Mouse (Mus musculus) neural tube, embryonic 13.5 days (tissue): ENCODE results near the gene Olfr325. TPM values are rescaled to one million over a fixed set of nuclear protein-coding genes. Genes with fewer than 3 reads are reported as not detected.
"Not testable (repeated sequence)": the region's sequence is repeated elsewhere in the genome, so short reads cannot be mapped to it uniquely, and the experiment has no call there.

Experiments used
- ATAC-seq: fragments of 200-750 bp; cut with Nextera tagmentation; 2 replicates; pipeline ENCODE4 v1.8.0; 2017; ENCODE audit warnings: low read depth, mild to moderate bottlenecking, moderate TSS enrichment, moderate library complexity
- H3K27ac ChIP-seq: fragments of 300-500 bp; sonication (generic); replicated peaks from 2 replicates; pipeline ENCODE4 v1.5.1; 2015; ENCODE audit warnings: moderate library complexity, mild to moderate bottlenecking, inconsistent platforms
- H3K27me3 ChIP-seq: fragments of 300-500 bp; sonication (generic); 2 replicates; pipeline ENCODE4 v1.6.1; 2015; ENCODE audit warnings: mild to moderate bottlenecking, inconsistent platforms
- H3K36me3 ChIP-seq: fragments of 300-500 bp; sonication (generic); 2 replicates; pipeline ENCODE4 v1.6.1; 2015; ENCODE audit warnings: mild to moderate bottlenecking, inconsistent platforms
- H3K4me1 ChIP-seq: fragments of 300-500 bp; sonication (generic); replicated peaks from 2 replicates; pipeline ENCODE4 v1.6.1; 2015; ENCODE audit warnings: inconsistent platforms
- H3K4me2 ChIP-seq: fragments of 300-500 bp; sonication (generic); 2 replicates; pipeline ENCODE4 v1.6.1; 2015; ENCODE audit warnings: inconsistent platforms, mild to moderate bottlenecking, moderate library complexity
- H3K4me3 ChIP-seq: fragments of 300-500 bp; sonication (generic); 2 replicates; pipeline ENCODE4 v1.5.1; 2015; ENCODE audit warnings: mild to moderate bottlenecking, inconsistent platforms
- H3K9ac ChIP-seq: fragments of 300-500 bp; sonication (generic); 2 replicates; pipeline ENCODE4 v1.6.1; 2015; ENCODE audit warnings: moderate library complexity, mild to moderate bottlenecking, inconsistent platforms
- H3K9me3 ChIP-seq: fragments of 300-500 bp; sonication (generic); 2 replicates; pipeline ENCODE4 v1.6.1; 2016; ENCODE audit warnings: inconsistent platforms
- WGBS: fragments of 180-500 bp; shearing (Covaris S2); methylation state at CpG from one replicate; pipeline ENCODE4 v1.1.7; 2015; 5-methylcytosine and 5-hydroxymethylcytosine counted together
- polyA plus RNA-seq: library from polyadenylated mRNA; unstranded; fragments of >200 nt; fragmentation: Nextera tagmentation; extraction: Ambion mirVana; gene quantifications from 2 replicates; pipeline ENCODE4 v1.2.1, GENCODE M21; 2015

Gene Olfr325
- polyA plus RNA-seq = not detected in 2 replicates

DNA sequence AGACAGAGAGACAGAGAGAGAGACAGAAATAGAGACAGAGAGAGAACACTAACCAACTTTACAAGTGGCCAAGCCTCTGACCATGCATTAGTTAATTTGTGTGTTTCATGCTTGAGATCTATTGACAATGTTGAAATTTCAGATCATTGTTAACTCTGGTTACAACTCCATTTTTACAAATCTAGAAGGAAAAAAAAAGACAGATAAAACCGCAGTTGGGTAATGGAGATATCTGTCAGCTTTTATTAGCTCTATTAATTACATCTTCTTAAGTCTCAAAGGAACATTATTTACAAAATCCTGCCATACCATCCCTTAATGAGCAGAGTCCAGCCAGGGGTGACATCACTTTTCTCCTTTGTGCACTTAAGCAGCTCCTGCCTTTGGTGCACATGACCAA lies at the start of gene Olfr325:
TSS of gene Olfr325 (plus strand) at position 301 of the 400 bp plus-strand sequence.
- no peaks in the 10 kb centered on the region for H3K27me3 ChIP-seq
- no peaks in the 10 kb centered on the region for H3K4me1 ChIP-seq
- H3K4me2 ChIP-seq = no peak within 1 kb of the TSS
- WGBS = 86% methylated on average over 1 of the region's 1 CpGs
- no peak for ATAC-seq
- H3K36me3 ChIP-seq = no peaks in the 10 kb centered on the region
- no peak within 1 kb of the TSS for H3K4me3 ChIP-seq
- H3K27ac ChIP-seq = no peak within 1 kb of the TSS
- no peaks in the 10 kb centered on the region for H3K9me3 ChIP-seq
- H3K9ac ChIP-seq = no peak within 1 kb of the TSS

DNA sequence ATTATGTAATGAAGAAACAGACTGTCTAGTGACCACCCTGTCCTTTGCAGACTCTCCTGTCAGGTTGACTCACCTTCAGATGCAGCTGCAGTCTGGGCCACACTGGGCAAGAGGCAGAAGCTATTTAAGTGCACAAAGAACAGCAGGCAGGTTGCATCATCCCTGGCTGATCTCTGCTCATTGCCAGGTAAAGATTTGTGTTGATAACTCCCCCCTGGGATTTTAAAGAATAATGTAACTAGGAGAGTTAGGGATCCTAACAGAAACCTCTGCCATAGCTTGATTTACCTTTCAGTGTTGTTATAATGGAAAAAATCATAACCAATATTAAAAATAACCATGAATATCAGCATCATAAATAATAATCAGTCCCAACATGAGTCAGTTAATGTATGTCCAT lies 42.8 kb upstream of the Olfr325 start, which contains the start of gene Olfr330:
TSS of gene Olfr330 (minus strand) at position 101 of the 400 bp plus-strand sequence.
- ATAC-seq, H3K9ac ChIP-seq, H3K4me2 ChIP-seq, H3K27me3 ChIP-seq, H3K36me3 ChIP-seq, H3K4me1 ChIP-seq, H3K9me3 ChIP-seq, H3K27ac ChIP-seq, H3K4me3 ChIP-seq: not testable (repeated sequence)

DNA sequence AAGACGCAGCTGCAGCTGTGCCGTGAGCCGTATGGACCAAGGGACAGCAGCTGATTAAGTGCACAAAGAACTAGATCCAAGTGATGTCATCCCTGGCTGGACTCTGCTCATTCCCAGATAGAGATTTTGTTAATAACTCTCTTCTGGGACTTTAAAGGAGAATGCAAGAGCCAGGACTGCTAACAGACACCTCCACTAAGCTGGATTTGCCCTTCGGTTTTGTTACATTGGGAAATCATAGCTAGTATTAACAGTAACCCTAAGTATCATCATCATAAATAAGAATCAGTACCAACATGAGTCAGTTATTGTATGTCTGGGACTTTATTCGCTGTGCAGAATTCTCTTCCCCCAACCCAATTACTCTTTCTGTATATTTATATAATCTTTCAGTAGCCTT lies 31.2 kb upstream of the Olfr325 start, which contains the start of gene Olfr329-ps:
TSS of gene Olfr329-ps (minus strand) at position 101 of the 400 bp plus-strand sequence.
- 80% methylated on average over 5 of the region's 5 CpGs for WGBS
- Histone ChIP-seq H3K27me3 (no peaks in the 10 kb centered on the region), H3K9ac (no peak within 1 kb of the TSS), H3K4me1 (no peaks in the 10 kb centered on the region), H3K4me2 (no peak within 1 kb of the TSS), H3K9me3 (no peaks in the 10 kb centered on the region), H3K27ac (no peak within 1 kb of the TSS), H3K4me3 (no peak within 1 kb of the TSS), H3K36me3 (no peaks in the 10 kb centered on the region)
- ATAC-seq = no peak

DNA sequence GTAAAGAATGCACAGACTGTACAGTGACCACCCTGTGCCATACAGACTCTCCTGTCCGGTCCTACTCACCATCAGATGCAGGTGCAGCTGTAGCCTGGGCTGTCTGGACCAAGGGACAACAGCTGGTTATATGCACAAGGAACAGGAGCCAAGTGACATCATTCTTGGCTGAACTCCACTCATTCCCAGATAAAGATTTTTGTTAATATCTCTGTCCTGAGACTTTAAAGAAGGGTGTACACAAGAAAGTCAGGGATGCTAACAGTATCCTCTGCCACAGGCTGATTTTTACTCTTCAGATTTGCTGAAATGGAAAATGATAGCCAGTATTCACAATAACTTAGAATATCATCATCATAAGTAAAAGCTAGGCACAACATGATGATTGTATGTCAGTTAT lies 22.0 kb upstream of the Olfr325 start, which contains the start of gene Olfr328:
TSS of gene Olfr328 (minus strand) at position 101 of the 400 bp plus-strand sequence.
- ATAC-seq = no peak
- Histone ChIP-seq H3K4me3 (no peak within 1 kb of the TSS), H3K4me2 (no peak within 1 kb of the TSS), H3K27ac (no peak within 1 kb of the TSS), H3K4me1 (no peaks in the 10 kb centered on the region), H3K27me3 (no peaks in the 10 kb centered on the region), H3K36me3 (no peaks in the 10 kb centered on the region), H3K9me3 (no peaks in the 10 kb centered on the region), H3K9ac (no peak within 1 kb of the TSS)
- WGBS = 94% methylated on average over 1 of the region's 1 CpGs

DNA sequence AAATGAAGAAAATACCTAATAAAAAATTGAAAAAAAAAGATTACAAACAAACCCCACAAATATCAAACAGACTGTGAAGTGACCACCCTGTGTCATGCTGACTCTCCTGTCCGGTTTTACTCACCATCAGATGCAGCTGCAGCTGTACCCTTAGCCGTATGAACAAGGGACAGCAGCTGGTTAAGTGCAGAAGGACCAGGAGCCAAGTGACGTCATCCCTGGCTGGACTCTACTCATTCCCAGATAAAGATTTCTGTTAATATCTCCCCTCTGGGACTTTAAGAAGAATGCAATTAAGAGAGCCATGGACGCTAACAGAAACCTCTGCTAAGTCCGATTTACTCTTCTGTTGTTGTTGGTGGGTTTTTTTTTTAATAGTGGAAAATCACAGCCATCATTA lies 7.1 kb upstream of the Olfr325 start, which contains the start of gene Olfr224:
TSS of gene Olfr224 (minus strand) at position 149 of the 400 bp plus-strand sequence.
- 70% methylated on average over 5 of the region's 5 CpGs for WGBS
- ATAC-seq = no peak
- H3K36me3 ChIP-seq = no peaks in the 10 kb centered on the region

DNA sequence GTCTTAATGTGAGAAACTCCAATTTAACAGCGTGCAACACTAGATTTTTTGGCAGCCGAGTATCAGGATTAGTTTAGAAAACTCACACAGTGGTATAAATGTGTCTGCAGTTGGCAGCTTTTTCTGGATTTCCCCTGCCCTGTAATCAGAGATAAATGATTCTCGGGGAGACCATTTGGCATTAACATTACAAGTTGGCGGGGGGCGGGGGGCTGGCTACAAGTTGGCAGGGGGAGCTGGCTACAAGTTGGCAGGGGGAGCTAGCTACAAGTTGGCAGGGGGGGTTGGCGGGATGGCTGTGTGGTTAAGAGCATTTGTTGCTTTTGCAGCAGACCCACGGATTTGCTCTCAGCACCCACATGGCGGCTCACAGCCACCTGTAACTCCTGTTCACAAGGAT lies 1.1 kb downstream of the Olfr325 start:
- no peak overlapping the region for H3K4me2 ChIP-seq
- no peaks in the 10 kb centered on the region for H3K27me3 ChIP-seq
- no peaks in the 10 kb centered on the region for H3K36me3 ChIP-seq
- no peak overlapping the region for H3K9ac ChIP-seq
- no peak for ATAC-seq
- no peaks in the 10 kb centered on the region for H3K4me1 ChIP-seq
- H3K27ac ChIP-seq = no peak overlapping the region
- H3K4me3 ChIP-seq = no peak overlapping the region
- WGBS = 82% methylated on average over 8 of the region's 8 CpGs
- no peaks in the 10 kb centered on the region for H3K9me3 ChIP-seq

More for the DNA sequence above, 7.1 kb upstream of the Olfr325 start, which contains the start of gene Olfr224:
- Histone ChIP-seq H3K27me3 (no peaks in the 10 kb centered on the region), H3K9ac (no peak within 1 kb of the TSS), H3K27ac (no peak within 1 kb of the TSS), H3K4me2 (no peak within 1 kb of the TSS), H3K4me3 (no peak within 1 kb of the TSS), H3K4me1 (no peaks in the 10 kb centered on the region), H3K9me3 (no peaks in the 10 kb centered on the region)

DNA sequence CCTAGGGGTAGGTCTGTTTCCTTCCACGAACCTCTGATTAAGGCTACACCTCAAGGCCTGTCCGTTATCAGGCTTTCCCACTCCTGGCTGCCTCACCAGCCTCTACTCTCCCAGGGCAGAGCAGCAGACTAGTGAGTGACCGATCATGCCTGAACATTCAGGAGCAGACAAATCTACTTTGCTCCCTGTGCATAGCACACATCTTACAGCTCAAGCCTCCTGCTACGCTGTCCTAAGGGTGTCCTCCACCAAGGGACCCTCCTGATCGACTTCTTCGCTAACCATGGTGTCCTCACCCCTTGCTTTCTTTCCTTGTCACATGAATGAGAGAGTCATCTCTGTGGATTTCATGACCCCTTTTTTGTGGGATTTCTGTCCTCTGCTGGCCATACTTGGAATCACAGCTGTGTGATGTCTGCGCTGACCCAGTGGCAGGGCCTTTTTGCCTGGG lies 10.4 kb downstream of the Olfr325 start:
- Histone ChIP-seq H3K27me3 (no peaks in the 10 kb centered on the region), H3K9ac (no peak overlapping the region), H3K4me1 (peaks cover 5% of the 10 kb centered on the region; the same call in 1 of the 2 replicates), H3K27ac (no peak overlapping the region), H3K4me3 (no peak overlapping the region), H3K4me2 (no peak overlapping the region), H3K36me3 (no peaks in the 10 kb centered on the region), H3K9me3 (no peaks in the 10 kb centered on the region)
- 77% methylated on average over 7 of the region's 7 CpGs for WGBS
- ATAC-seq = no peak

DNA sequence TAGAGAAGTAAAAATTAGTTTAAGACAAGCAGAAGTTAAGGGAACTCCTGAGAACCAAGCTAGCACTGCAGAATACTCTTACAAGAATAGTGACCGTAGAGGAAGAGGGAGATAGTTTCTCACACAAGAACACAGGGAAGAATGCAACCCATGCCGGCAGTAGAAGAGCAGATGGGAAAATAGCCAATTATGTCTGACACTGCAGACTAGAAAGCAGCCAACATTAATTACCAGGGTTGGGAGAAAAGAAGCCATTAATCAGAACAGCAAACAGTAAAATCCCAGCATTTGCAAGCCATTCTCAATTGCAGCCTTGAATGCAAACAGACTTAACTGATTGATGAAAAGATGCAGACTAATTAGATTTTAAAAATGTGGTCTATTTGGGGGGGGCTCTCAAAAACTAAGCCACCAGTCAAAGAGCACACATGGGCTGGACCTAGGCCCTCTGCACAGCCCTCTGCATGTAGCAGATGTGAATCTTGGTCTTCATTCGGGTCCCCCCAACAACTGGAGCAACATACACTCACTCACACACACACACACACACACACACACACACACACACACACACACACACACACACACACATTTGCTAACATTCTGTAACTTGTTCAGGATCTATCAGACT lies 11.2 kb downstream of the Olfr325 start:
- no peaks in the 10 kb centered on the region for H3K9me3 ChIP-seq
- ATAC-seq = no peak
- H3K36me3 ChIP-seq = no peaks in the 10 kb centered on the region
- H3K4me2 ChIP-seq = no peak overlapping the region
- H3K4me3 ChIP-seq = no peak overlapping the region
- no peak overlapping the region for H3K9ac ChIP-seq
- H3K27ac ChIP-seq = 0 out of 2 replicates have a peak overlapping the region, but pooled peaks have one; percentile 5
- H3K27me3 ChIP-seq = no peaks in the 10 kb centered on the region
- WGBS = 37% methylated on average over 3 of the region's 3 CpGs
- peaks cover 5% of the 10 kb centered on the region; the same call in 1 of the 2 replicates for H3K4me1 ChIP-seq

DNA sequence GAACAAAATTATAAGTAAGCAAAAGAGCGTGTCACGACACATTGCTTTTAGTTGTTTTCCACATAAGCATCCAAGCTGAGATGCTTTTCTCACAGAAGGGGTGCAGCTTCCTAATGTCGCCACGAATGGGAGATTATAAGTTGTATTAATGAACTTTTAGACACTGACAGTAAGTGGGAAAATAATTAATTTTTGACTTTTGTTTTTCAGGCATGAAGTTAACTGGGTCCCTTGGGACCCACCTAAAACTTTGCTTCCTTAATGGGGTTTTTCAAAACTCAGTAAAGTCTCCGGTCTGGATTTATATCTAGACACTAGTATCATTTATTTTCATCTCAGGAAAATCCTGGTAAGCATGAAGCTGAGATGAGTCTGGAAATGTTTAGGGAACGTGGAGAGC lies 17.3 kb downstream of the Olfr325 start, which contains the start of gene Olfr324:
TSS of gene Olfr324 (plus strand) at position 301 of the 400 bp plus-strand sequence.
- no peak within 1 kb of the TSS for H3K4me3 ChIP-seq
- H3K9me3 ChIP-seq = no peaks in the 10 kb centered on the region
- H3K9ac ChIP-seq = no peak within 1 kb of the TSS
- no peak for ATAC-seq
- no peak within 1 kb of the TSS for H3K4me2 ChIP-seq
- no peak within 1 kb of the TSS for H3K27ac ChIP-seq
- no peaks in the 10 kb centered on the region for H3K4me1 ChIP-seq
- H3K36me3 ChIP-seq = no peaks in the 10 kb centered on the region
- WGBS = 83% methylated on average over 6 of the region's 6 CpGs
- no peaks in the 10 kb centered on the region for H3K27me3 ChIP-seq

DNA sequence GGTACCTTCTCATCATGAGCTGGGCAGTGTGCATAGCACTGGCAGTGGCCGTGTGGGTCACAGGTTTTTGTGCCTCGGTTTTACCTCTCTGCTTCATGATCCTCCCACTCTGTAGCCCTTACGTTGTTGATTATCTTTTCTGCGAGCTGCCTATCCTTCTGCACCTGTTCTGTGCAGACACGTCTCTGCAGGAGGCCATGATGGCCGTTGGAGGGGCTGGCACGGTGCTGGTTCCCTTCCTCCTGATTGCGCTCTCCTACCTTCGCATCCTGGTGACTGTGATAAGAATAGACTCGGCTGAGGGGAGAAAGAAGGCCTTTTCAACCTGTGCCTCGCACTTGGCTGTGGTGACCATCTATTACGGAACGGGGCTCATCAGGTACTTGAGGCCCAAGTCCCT lies 20.3 kb downstream of the Olfr325 start:
- no peak for ATAC-seq
- Histone ChIP-seq H3K4me2 (no peak overlapping the region), H3K9ac (no peak overlapping the region), H3K4me3 (no peak overlapping the region), H3K27me3 (no peaks in the 10 kb centered on the region), H3K36me3 (no peaks in the 10 kb centered on the region), H3K4me1 (no peaks in the 10 kb centered on the region), H3K27ac (no peak overlapping the region), H3K9me3 (no peaks in the 10 kb centered on the region)
- WGBS = 90% methylated on average over 13 of the region's 13 CpGs

DNA sequence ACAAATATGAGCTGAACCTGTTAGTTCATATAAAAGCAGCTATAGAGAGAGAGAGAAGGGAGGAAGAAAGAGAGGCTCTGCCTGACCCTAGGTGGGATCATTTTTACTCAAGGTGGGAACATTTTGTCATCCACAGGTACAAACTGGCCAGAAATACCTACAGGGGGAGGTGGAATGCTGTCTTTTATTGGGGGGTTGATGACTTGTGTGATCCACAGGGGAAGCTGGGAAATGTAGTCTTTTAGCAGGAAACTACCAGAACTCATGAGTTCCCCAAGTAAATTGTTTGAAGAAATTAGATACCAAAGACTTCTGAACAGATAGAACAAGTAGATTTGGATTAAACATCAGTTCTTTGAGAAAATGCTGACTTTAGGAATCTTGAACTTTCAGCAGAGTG lies 24.5 kb downstream of the Olfr325 start:
- no peak for ATAC-seq
- no peak overlapping the region for H3K27ac ChIP-seq
- no peak overlapping the region for H3K4me2 ChIP-seq
- no peaks in the 10 kb centered on the region for H3K9me3 ChIP-seq
- no peaks in the 10 kb centered on the region for H3K27me3 ChIP-seq
- no peak overlapping the region for H3K4me3 ChIP-seq
- no peaks in the 10 kb centered on the region for H3K4me1 ChIP-seq
- H3K9ac ChIP-seq = no peak overlapping the region
- no peaks in the 10 kb centered on the region for H3K36me3 ChIP-seq

DNA sequence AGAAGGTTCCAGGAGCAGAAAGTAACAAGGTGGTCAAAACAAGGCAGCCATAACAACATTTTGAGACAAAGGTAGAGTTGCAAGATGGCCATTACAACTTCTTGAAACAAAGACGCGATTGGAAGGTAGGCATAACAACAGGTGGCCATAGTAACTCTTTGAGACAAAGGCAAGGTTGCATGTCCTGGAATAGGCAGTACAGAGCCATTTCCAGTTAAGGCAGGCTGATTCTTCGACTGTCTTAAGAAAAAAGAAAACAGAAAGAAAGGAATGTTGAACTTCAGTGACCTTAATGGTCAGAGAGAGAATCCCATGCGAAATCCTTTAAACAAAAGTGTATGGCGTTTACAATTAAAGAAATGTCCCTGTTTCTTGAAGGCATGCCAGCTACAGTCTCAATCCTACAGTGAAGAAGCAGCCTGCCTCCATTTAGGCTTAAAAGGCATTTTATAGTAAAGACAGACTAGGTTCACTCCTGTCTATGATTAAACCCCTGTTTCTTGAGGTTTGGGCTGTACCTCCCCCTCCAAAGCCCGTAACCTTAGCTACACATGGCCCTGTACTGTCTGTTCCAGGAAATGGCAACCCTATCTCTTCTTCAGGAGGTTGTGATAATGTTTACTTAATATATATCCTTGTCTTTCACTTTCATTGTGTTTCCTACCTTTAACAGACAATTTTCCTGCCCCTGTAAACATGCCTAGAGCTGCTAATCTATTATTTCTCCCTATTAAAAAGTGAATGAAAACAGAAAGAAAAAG lies 25.4 kb downstream of the Olfr325 start:
- H3K27ac ChIP-seq = no peak overlapping the region
- no peak for ATAC-seq
- 83% methylated on average over 6 of the region's 6 CpGs for WGBS
- H3K36me3 ChIP-seq = no peaks in the 10 kb centered on the region
- no peaks in the 10 kb centered on the region for H3K4me1 ChIP-seq
- no peak overlapping the region for H3K4me3 ChIP-seq
- no peak overlapping the region for H3K9ac ChIP-seq
- H3K4me2 ChIP-seq = no peak overlapping the region
- no peaks in the 10 kb centered on the region for H3K9me3 ChIP-seq
- no peaks in the 10 kb centered on the region for H3K27me3 ChIP-seq
